Comparison of ENCODE assay signal across 13 mouse cellular contexts in genomic region chr3:132893676-132894075, GRCm38 (mm10). TPM values are rescaled to one million over a fixed set of nuclear protein-coding genes. Genes with fewer than 3 reads are reported as not detected.
"Had no signal": no experiment of that assay in that cellular context is flagged by ENCODE, and none has a peak within 500 bp of the region (broad histone marks: within the 10 kb centered on the region; RNA-seq: fewer than 3 reads in every experiment).

No protein-coding gene starts in this region.

- H3K4me2 ChIP-seq: liver, embryonic 11.5 days; lung, embryonic 14.5 days; neural tube, embryonic 13.5 days had no signal

- ATAC-seq: midbrain, embryonic 16.5 days had no signal

- H3K4me1 ChIP-seq: midbrain, embryonic 10.5 days; neural tube, embryonic 13.5 days had no signal

- H3K4me3 ChIP-seq: layer of hippocampus, adult 2 months; limb, embryonic 10.5 days; midbrain, embryonic 10.5 days; neural tube, embryonic 13.5 days had no signal

- H3K27me3 ChIP-seq: neural tube, embryonic 13.5 days had no signal

- DNase-seq: kidney, postnatal 36 days; lung, postnatal 10 days; lung, postnatal 4 days had no signal

- H3K9me3 ChIP-seq: limb, embryonic 10.5 days; midbrain, embryonic 10.5 days; neural tube, embryonic 13.5 days had no signal

- H3K36me3 ChIP-seq: limb, embryonic 10.5 days; midbrain, embryonic 10.5 days; neural tube, embryonic 13.5 days had no signal

- H3K27ac ChIP-seq: kidney, postnatal 0 days; layer of hippocampus, adult 2 months; limb, embryonic 10.5 days; midbrain, embryonic 10.5 days; neural tube, embryonic 13.5 days; stomach, postnatal 0 days had no signal

- H3K9ac ChIP-seq: lung, embryonic 14.5 days; neural tube, embryonic 13.5 days had no signal

RNA-seq across cellular contexts. Expression of gene Npnt, which starts 56.4 kb away (rescaled TPM):
- total RNA-seq: megakaryocyte, adult 5-6 weeks had no signal
